17 mouse cellular contexts compared by ENCODE assay signal in genomic region chr10:28263546-28263945, GRCm38 (mm10).
"Had no signal": no experiment of that assay in that cellular context is flagged by ENCODE, and none has a peak within 500 bp of the region (broad histone marks: within the 10 kb centered on the region; RNA-seq: fewer than 3 reads in every experiment).

No protein-coding gene starts in this region.

- H3K9me3 ChIP-seq: neural tube, embryonic 12.5 days; neural tube, embryonic 13.5 days; neural tube, embryonic 15.5 days; stomach, embryonic 15.5 days had no signal

- H3K4me3 ChIP-seq: neural tube, embryonic 12.5 days; neural tube, embryonic 13.5 days; neural tube, embryonic 15.5 days; stomach, embryonic 15.5 days had no signal

- DNase-seq: retina, postnatal 1 day; right cerebral cortex, adult 18-20 months; right cerebral cortex, postnatal 14 days; right cerebral cortex, postnatal 25 days; right cerebral cortex, postnatal 4 days; spleen, adult 18-20 months; thymus, adult 18-20 months; thymus, adult 2 months; thymus, postnatal 14 days; thymus, postnatal 25 days; thymus, postnatal 36 days; thymus, postnatal 4 days had no signal

- H3K9ac ChIP-seq: neural tube, embryonic 12.5 days; neural tube, embryonic 13.5 days; neural tube, embryonic 15.5 days; stomach, embryonic 15.5 days had no signal

- H3K4me1 ChIP-seq: neural tube, embryonic 12.5 days; neural tube, embryonic 13.5 days; neural tube, embryonic 15.5 days; stomach, embryonic 15.5 days had no signal

- H3K27me3 ChIP-seq: neural tube, embryonic 12.5 days; neural tube, embryonic 13.5 days; neural tube, embryonic 15.5 days; stomach, embryonic 15.5 days had no signal

- H3K4me2 ChIP-seq: neural tube, embryonic 12.5 days; neural tube, embryonic 13.5 days; neural tube, embryonic 15.5 days; stomach, embryonic 15.5 days had no signal

- H3K27ac ChIP-seq: neural tube, embryonic 12.5 days; neural tube, embryonic 13.5 days; neural tube, embryonic 15.5 days; stomach, embryonic 15.5 days; stomach, postnatal 0 days had no signal
